Mouse (Mus musculus) lung, postnatal 0 days (tissue): Measurements from ENCODE around the gene Smdt1.

ENCODE experiments used
- CTCF ChIP-seq: IDR thresholded peaks from 2 replicates; pipeline ENCODE4 v1.5.1; 2016; ENCODE audit warnings: antibody characterized with exemption, mild to moderate bottlenecking
- EP300 ChIP-seq: IDR thresholded peaks from 2 replicates; pipeline ENCODE4 v1.6.1; 2016; ENCODE audit warnings: antibody characterized with exemption, mild to moderate bottlenecking, control low read depth

- TF ChIP-seq CTCF (no peak), EP300 (no peak)
Measured at GRCm38 (mm10) chr15:82293271-82293711, 45.5 kb upstream of the Smdt1 start.
